In genomic region chr9:28737955-28738354, GRCm38 (mm10) we compare ENCODE assay signal across 29 mouse cellular contexts.
DNase-seq lines count a peak whose midpoint lies in the region; ATAC-seq and TF ChIP-seq lines count a peak whose summit lies in the region.
"Had no signal": no experiment of that assay in that cellular context is flagged by ENCODE, and none has a peak within 500 bp of the region (broad histone marks: within the 10 kb centered on the region; RNA-seq: fewer than 3 reads in every experiment).

No protein-coding gene starts in this region.

- TF ChIP-seq CTCF in left cerebral cortex, adult 2 months (IDR thresholded peaks at IDR 0.05) = no peak

- H3K9me3 ChIP-seq in forebrain, embryonic 16.5 days (ENCODE audit: control insufficient read depth, low read length) = no peaks in the 10 kb centered on the region
- H3K9me3 ChIP-seq: embryonic facial prominence, embryonic 12.5 days; hindbrain, embryonic 10.5 days; hindbrain, embryonic 15.5 days; limb, embryonic 10.5 days; limb, embryonic 15.5 days; liver, embryonic 13.5 days; megakaryocyte, embryonic 14.5 days; neural tube, embryonic 13.5 days had no signal

- H3K4me3 ChIP-seq in left cerebral cortex, adult 2 months = no peak overlapping the region
- no peak overlapping the region for H3K4me3 ChIP-seq in forebrain, embryonic 16.5 days (replicated peaks; ENCODE audit: low read length)
- H3K4me3 ChIP-seq: embryonic facial prominence, embryonic 12.5 days; hindbrain, embryonic 10.5 days; hindbrain, embryonic 15.5 days; limb, embryonic 10.5 days; limb, embryonic 15.5 days; liver, embryonic 13.5 days; megakaryocyte, embryonic 14.5 days; neural tube, embryonic 13.5 days had no signal

- no peaks in the 10 kb centered on the region for H3K36me3 ChIP-seq in forebrain, embryonic 16.5 days (ENCODE audit: control insufficient read depth, insufficient read depth)
- H3K36me3 ChIP-seq: embryonic facial prominence, embryonic 12.5 days; hindbrain, embryonic 10.5 days; hindbrain, embryonic 15.5 days; limb, embryonic 10.5 days; limb, embryonic 15.5 days; liver, embryonic 13.5 days; neural tube, embryonic 13.5 days had no signal

- H3K27ac ChIP-seq in left cerebral cortex, adult 2 months = peak overlapping the region; percentile 68
- peak overlapping the region; percentile 68 for H3K27ac ChIP-seq in forebrain, embryonic 16.5 days (ENCODE audit: low read length)
- H3K27ac ChIP-seq: embryonic facial prominence, embryonic 12.5 days; hindbrain, embryonic 10.5 days; limb, embryonic 10.5 days; limb, embryonic 15.5 days; liver, embryonic 13.5 days; neural tube, embryonic 13.5 days had no signal

- H3K27me3 ChIP-seq in forebrain, embryonic 16.5 days (replicated peaks; ENCODE audit: control insufficient read depth, insufficient read depth, low read length) = no peaks in the 10 kb centered on the region
- H3K27me3 ChIP-seq: embryonic facial prominence, embryonic 12.5 days; hindbrain, embryonic 15.5 days; limb, embryonic 15.5 days; liver, embryonic 13.5 days; megakaryocyte, embryonic 14.5 days; neural tube, embryonic 13.5 days had no signal

- intact Hi-C loops in left cerebral cortex, adult 2 months (cut with DNase I) = loop anchor here (1.0 to 2.0 kb wide), 2 partner anchors 75 to 84 kb away; no protein-coding TSS in a partner anchor
- intact Hi-C loops in left cerebral cortex, postnatal 36 days (cut with DNase I) = loop anchor here (1.0 kb wide), 1 partner anchor 75 kb away; no protein-coding TSS in a partner anchor

- no peak for DNase-seq in frontal cortex, postnatal 10 days (ENCODE audit: low spot score in 2 of 2)
- DNase-seq in left cerebral cortex, adult 2 months (ENCODE audit: extremely low spot score in 1 of 2, low spot score in 2 of 2) = no peak
- DNase-seq in left cerebral cortex, postnatal 36 days (ENCODE audit: low spot score in 2 of 2) = no peak
- DNase-seq in brain, adult 2 months (ENCODE audit: low read depth, low spot score) = peak; percentile 62
- no peak for DNase-seq in cerebellum, adult 9-11 months
- DNase-seq in cerebellum, adult 9-10 months = no peak
- DNase-seq: adrenal gland, postnatal 14 days; gastrocnemius, postnatal 14 days; heart, postnatal 14 days; kidney, adult 11 months; kidney, postnatal 14 days; liver, embryonic 13.5 days; lung, adult 18-20 months; lung, postnatal 4 days; spleen, adult 18-20 months; thymus, adult 18-20 months; thymus, postnatal 25 days had no signal

- H3K4me2 ChIP-seq in forebrain, embryonic 16.5 days (ENCODE audit: low read length) = no peak overlapping the region
- H3K4me2 ChIP-seq: embryonic facial prominence, embryonic 12.5 days; hindbrain, embryonic 15.5 days; limb, embryonic 15.5 days; liver, embryonic 13.5 days; neural tube, embryonic 13.5 days had no signal

- ATAC-seq in frontal cortex, adult (ENCODE audit: low TSS enrichment) = peak; percentile 60
- peak; percentile 42 for ATAC-seq in forebrain, embryonic 16.5 days
- ATAC-seq: inflammation-experienced regulatory T-cells, adult 6 months; lung, postnatal 0 days; Patski had no signal

- H3K4me1 ChIP-seq in forebrain, embryonic 16.5 days (replicated peaks; ENCODE audit: control insufficient read depth, insufficient read depth, low read length) = peaks cover 12% of the 10 kb centered on the region
- H3K4me1 ChIP-seq: embryonic facial prominence, embryonic 12.5 days; hindbrain, embryonic 10.5 days; hindbrain, embryonic 15.5 days; limb, embryonic 10.5 days; limb, embryonic 15.5 days; liver, embryonic 13.5 days; megakaryocyte, embryonic 14.5 days had no signal

- 58% methylated on average over 2 of the region's 2 CpGs for WGBS in forebrain, embryonic 16.5 days

- no peak overlapping the region for H3K9ac ChIP-seq in forebrain, embryonic 16.5 days (replicated peaks; ENCODE audit: low read depth, low read length)
- H3K9ac ChIP-seq: embryonic facial prominence, embryonic 12.5 days; hindbrain, embryonic 15.5 days; limb, embryonic 15.5 days; liver, embryonic 13.5 days; neural tube, embryonic 13.5 days had no signal
